9 mouse cellular contexts compared by ENCODE assay signal in the genomic region with DNA sequence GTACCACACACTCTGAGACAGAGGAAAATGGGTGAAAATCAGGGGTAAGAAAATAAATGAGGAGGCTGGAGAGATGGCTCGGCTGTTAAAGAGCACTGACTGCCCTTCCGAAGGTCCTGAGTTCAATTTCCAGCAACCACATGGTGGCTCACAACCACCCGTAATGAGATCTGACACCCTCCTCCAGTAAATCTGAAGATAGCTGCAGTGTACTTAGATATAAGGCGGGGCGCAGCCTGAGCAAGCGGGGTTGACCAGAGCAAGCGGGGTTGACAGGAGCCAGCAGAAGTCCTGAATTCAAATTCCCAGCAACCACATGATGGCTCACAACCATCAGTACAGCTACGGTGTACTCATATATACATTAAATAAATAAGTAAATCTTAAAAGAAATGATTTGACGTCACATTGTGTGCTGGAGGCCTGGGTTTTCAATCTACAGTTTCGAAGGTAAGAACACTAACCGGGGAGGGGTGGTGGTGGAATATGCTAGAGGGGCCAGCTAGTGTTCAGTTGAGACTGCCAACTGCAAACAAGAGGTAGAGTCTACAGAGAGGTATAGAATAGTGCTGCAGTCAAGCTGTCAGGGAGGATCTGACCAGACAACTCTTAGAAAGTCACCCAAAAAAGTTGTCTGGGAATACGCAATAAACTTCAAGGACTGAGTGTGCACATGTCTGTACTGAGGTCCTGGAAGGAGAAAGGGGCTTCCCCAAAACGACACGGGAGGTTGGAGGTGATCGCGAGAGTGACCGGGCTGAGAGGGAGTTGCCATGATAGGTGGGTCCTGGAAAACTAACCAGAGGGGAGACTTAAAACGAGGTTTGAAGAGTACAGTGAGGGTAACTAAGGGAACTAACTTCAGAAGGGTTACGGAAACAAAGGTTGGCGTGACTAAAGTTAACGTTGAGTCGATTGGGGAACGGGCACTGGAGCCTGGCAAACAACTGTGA. TPM values are rescaled to one million over a fixed set of nuclear protein-coding genes. Genes with fewer than 3 reads are reported as not detected.
DNase-seq lines count a peak whose midpoint lies in the region; ATAC-seq and TF ChIP-seq lines count a peak whose summit lies in the region.
"Had no signal": no experiment of that assay in that cellular context is flagged by ENCODE, and none has a peak within 500 bp of the region (broad histone marks: within the 10 kb centered on the region; RNA-seq: fewer than 3 reads in every experiment).

No protein-coding gene starts in this region.

- DNase-seq in kidney, adult 2 months: no peak
- DNase-seq in kidney, postnatal 25 days: no peak
- DNase-seq in Patski (ENCODE audit: low read depth, low spot score) (no peak), liver (peak; percentile 56)
- DNase-seq in adrenal gland, adult 8-10 months: no peak
- DNase-seq in gastrocnemius, postnatal 36 days: no peak

- peak; percentile 23 for ATAC-seq in Patski
- ATAC-seq in forebrain, embryonic 13.5 days: peak; percentile 33

- H3K27ac ChIP-seq in kidney, adult 2 months (ENCODE audit: insufficient read depth, low read depth, low read length): no peak overlapping the region
- peak overlapping the region; percentile 61 for H3K27ac ChIP-seq in forebrain, embryonic 13.5 days
- 0 out of 2 replicates have a peak overlapping the region, but pooled peaks have one; percentile 30 for H3K27ac ChIP-seq in olfactory bulb, adult 2 months (ENCODE audit: insufficient read depth, low read depth, low read length)

- H3K4me1 ChIP-seq in kidney, adult 2 months (ENCODE audit: control insufficient read depth, insufficient read depth, low read length): no peaks in the 10 kb centered on the region
- peaks cover 15% of the 10 kb centered on the region for H3K4me1 ChIP-seq in forebrain, embryonic 13.5 days
- 0 out of 2 replicates have a peak, but pooled peaks cover 3% of the 10 kb centered on the region for H3K4me1 ChIP-seq in olfactory bulb, adult 2 months (ENCODE audit: control insufficient read depth, insufficient read depth, low read length)

- H3K36me3 ChIP-seq in kidney, adult 2 months (ENCODE audit: control insufficient read depth, insufficient read depth, low read length): peaks cover 1% of the 10 kb centered on the region; the same call in 1 of the 2 replicates
- H3K36me3 ChIP-seq in forebrain, embryonic 13.5 days (ENCODE audit: poor library complexity, severe bottlenecking): peaks cover 37% of the 10 kb centered on the region

- H3K4me2 ChIP-seq in forebrain, embryonic 13.5 days: peak overlapping the region; percentile 69

- TF ChIP-seq POLR2A in kidney, adult 2 months (IDR thresholded peaks at IDR 0.05; ENCODE audit: low read depth, low read length): no peak
- TF ChIP-seq POLR2A in olfactory bulb, adult 2 months (IDR thresholded peaks at IDR 0.05; ENCODE audit: insufficient read depth, low read depth, low read length): no peak

- peak overlapping the region; percentile 86 for H3K9ac ChIP-seq in forebrain, embryonic 13.5 days

- peak overlapping the region; percentile 69 for H3K4me3 ChIP-seq in kidney, adult 2 months (ENCODE audit: insufficient read depth, low read depth, low read length)
- peak overlapping the region; percentile 74 for H3K4me3 ChIP-seq in forebrain, embryonic 13.5 days
- H3K4me3 ChIP-seq in olfactory bulb, adult 2 months (ENCODE audit: insufficient read depth, low read depth, low read length): peak overlapping the region; percentile 72

- POLR2A ChIA-PET in Patski (lab: Charles Lee): interaction anchor here (0.9 to 1.2 kb wide), 3 partner anchors 16 to 24 kb away, joined by 3 to 4 read pairs (median 3); no protein-coding TSS in a partner anchor

- H3K27me3 ChIP-seq in kidney, adult 2 months (replicated peaks; ENCODE audit: control insufficient read depth, insufficient read depth, low read length): no peaks in the 10 kb centered on the region
- no peaks in the 10 kb centered on the region for H3K27me3 ChIP-seq in Patski
- no peaks in the 10 kb centered on the region for H3K27me3 ChIP-seq in forebrain, embryonic 13.5 days

- no peak for TF ChIP-seq CTCF in kidney, adult 2 months (conservative IDR thresholded peaks at IDR 0.05; ENCODE audit: insufficient read depth, insufficient read length, low read depth, low read length)
- no peak for TF ChIP-seq CTCF in Patski (IDR thresholded peaks at IDR 0.05)
- TF ChIP-seq CTCF in olfactory bulb, adult 2 months (IDR thresholded peaks at IDR 0.05; ENCODE audit: insufficient read depth, low read depth, low read length): no peak

- WGBS in kidney, adult 2 months: 32% methylated on average over 23 of the region's 23 CpGs
- WGBS in forebrain, embryonic 13.5 days: 36% methylated on average over 23 of the region's 23 CpGs
- WGBS in olfactory bulb, adult 2 months: 35% methylated on average over 23 of the region's 23 CpGs

- intact Hi-C loops in gastrocnemius, postnatal 36 days (cut with DNase I): no loop called here

- in situ Hi-C loops in Patski (cut with MboI; ENCODE audit: low pct_unique_long_range_greater_than_20kb): no loop called here

- CTCF ChIA-PET in Patski (lab: Charles Lee): interaction anchor here (0.6 to 2.0 kb wide), 2 partner anchors 8 to 11 kb away, joined by 3 to 7 read pairs; partner anchors contain the start of gene Arhgap9

- H3K9me3 ChIP-seq in forebrain, embryonic 13.5 days (replicated peaks): no peaks in the 10 kb centered on the region

RNA-seq across cellular contexts. Expression of gene Mars, which starts 0.8 kb away (rescaled TPM):
- polyA plus RNA-seq in kidney, adult 2 months (2012; rRNA removed): 44.4 and 48.3 TPM in 2 replicates
- polyA plus RNA-seq in Patski (2021): 152 TPM
- polyA plus RNA-seq in forebrain, embryonic 13.5 days (2015; fragmentation: Nextera tagmentation; extraction: Ambion mirVana): 137 and 138 TPM in 2 replicates
- polyA plus RNA-seq in olfactory bulb, adult 2 months (2012; ENCODE audit: insufficient read depth, insufficient read length, low replicate concordance, missing spikeins): not detected in 2 replicates
- 100 to 1,000 TPM in 1 of 4 experiments, 10 to 100 TPM in 3; 79.7 to 107 (median 92.0) TPM for total RNA-seq in adrenal gland, adult 8-10 months (2022)
- 10 to 100 TPM; 54.1 to 56.1 TPM for total RNA-seq in gastrocnemius, postnatal 36 days (2021)

RNA-seq across cellular contexts. Expression of gene Arhgap9, which starts 11.0 kb away (rescaled TPM):
- 2.7 and 6.0 TPM in 2 replicates for polyA plus RNA-seq in kidney, adult 2 months (2012; rRNA removed)
- polyA plus RNA-seq in Patski (2021): not detected
- 0.39 and 0.72 TPM in 2 replicates for polyA plus RNA-seq in forebrain, embryonic 13.5 days (2015; fragmentation: Nextera tagmentation; extraction: Ambion mirVana)
- 260 TPM in 1 of 2 replicates, not detected in the other for polyA plus RNA-seq in olfactory bulb, adult 2 months (2012; ENCODE audit: insufficient read depth, insufficient read length, low replicate concordance, missing spikeins)
- 1 to 10 TPM; 2.2 to 5.0 (median 3.6) TPM for total RNA-seq in adrenal gland, adult 8-10 months (2022)
- total RNA-seq in gastrocnemius, postnatal 36 days (2021): 1 to 10 TPM in 1 of 2 experiments, under 1 TPM in 1; 0.96 to 1.3 TPM

RNA-seq across cellular contexts. Expression of gene Mbd6, which starts 22.0 kb away (rescaled TPM):
- polyA plus RNA-seq in kidney, adult 2 months (2012; rRNA removed): 24.6 and 26.8 TPM in 2 replicates
- polyA plus RNA-seq in Patski (2021): 55.1 TPM
- polyA plus RNA-seq in forebrain, embryonic 13.5 days (2015; fragmentation: Nextera tagmentation; extraction: Ambion mirVana): 13.6 and 16.7 TPM in 2 replicates
- not detected in 2 replicates for polyA plus RNA-seq in olfactory bulb, adult 2 months (2012; ENCODE audit: insufficient read depth, insufficient read length, low replicate concordance, missing spikeins)
- total RNA-seq in adrenal gland, adult 8-10 months (2022): 10 to 100 TPM; 43.1 to 84.1 (median 62.3) TPM
- 10 to 100 TPM; 11.5 to 17.1 TPM for total RNA-seq in gastrocnemius, postnatal 36 days (2021)

RNA-seq across cellular contexts. Expression of gene Gli1, which starts 31.0 kb away (rescaled TPM):
- polyA plus RNA-seq in kidney, adult 2 months (2012; rRNA removed): 1.7 and 3.0 TPM in 2 replicates
- 0.23 TPM for polyA plus RNA-seq in Patski (2021)
- 1.1 and 2.1 TPM in 2 replicates for polyA plus RNA-seq in forebrain, embryonic 13.5 days (2015; fragmentation: Nextera tagmentation; extraction: Ambion mirVana)
- not detected in 2 replicates for polyA plus RNA-seq in olfactory bulb, adult 2 months (2012; ENCODE audit: insufficient read depth, insufficient read length, low replicate concordance, missing spikeins)
- 1 to 10 TPM; 4.4 to 6.4 (median 5.2) TPM for total RNA-seq in adrenal gland, adult 8-10 months (2022)
- 1 to 10 TPM; 1.0 to 1.5 TPM for total RNA-seq in gastrocnemius, postnatal 36 days (2021)

RNA-seq across cellular contexts. Expression of gene Inhbe, which starts 43.4 kb away (rescaled TPM):
- polyA plus RNA-seq in kidney, adult 2 months (2012; rRNA removed): not detected in 2 replicates
- polyA plus RNA-seq in Patski (2021): 0.01 TPM
- polyA plus RNA-seq in forebrain, embryonic 13.5 days (2015; fragmentation: Nextera tagmentation; extraction: Ambion mirVana): 0.03 and 0.06 TPM in 2 replicates
- not detected in 2 replicates for polyA plus RNA-seq in olfactory bulb, adult 2 months (2012; ENCODE audit: insufficient read depth, insufficient read length, low replicate concordance, missing spikeins)
- under 1 TPM in 1 of 4 experiments, not detected in 3; 0.11 TPM for total RNA-seq in adrenal gland, adult 8-10 months (2022)
- total RNA-seq in gastrocnemius, postnatal 36 days (2021): not detected
- polyA plus RNA-seq: brain, embryonic 14.5 days had no signal
